Mouse (Mus musculus) ovary, adult 18-20 months (tissue): ENCODE measurements around the gene Slc25a28.

Source experiments
- DNase-seq: peaks from one replicate; pipeline ENCODE4 v3.0.0; 2022; ENCODE audit warnings: low spot score, mixed read lengths

The Slc25a28 gene

DNA sequence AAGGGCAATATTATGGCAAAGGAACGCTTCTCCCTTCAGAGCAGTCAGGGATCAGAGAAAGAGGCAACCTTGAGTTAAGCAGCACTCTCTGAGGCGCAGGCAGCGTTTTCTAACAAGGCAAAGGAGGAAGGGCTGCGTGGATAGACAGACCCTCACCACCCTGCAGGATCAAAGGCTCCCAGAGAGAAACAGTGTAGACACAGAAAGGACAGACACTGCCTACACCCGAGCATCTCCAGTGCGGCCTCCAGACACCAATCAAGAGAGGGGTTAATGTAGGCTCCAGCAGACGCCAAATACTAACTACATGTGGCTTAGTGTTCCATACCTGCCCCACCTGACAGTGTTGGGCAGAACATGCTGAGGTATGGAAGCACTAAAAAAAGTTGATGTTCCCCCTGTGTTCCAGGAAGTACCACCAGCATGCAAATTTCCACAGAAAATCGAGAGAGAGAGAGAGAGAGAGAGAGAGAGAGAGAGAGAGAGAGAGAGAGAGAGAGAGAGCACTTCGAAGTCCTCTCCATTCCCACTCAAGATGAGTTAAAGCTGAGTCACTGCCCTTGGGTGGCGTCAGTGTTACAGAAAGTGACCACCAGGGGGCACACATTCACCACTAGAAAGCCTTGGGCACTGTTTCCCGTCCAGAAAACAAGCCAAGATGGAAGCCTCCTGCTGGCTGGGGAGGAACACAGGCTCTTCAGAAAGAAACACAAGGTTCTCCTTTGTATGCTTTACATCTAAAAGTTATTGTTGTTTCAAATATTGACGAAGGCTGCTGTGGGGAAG is 44.0 kb downstream of the Slc25a28 start:
- DNase-seq: peak; percentile 59

DNA sequence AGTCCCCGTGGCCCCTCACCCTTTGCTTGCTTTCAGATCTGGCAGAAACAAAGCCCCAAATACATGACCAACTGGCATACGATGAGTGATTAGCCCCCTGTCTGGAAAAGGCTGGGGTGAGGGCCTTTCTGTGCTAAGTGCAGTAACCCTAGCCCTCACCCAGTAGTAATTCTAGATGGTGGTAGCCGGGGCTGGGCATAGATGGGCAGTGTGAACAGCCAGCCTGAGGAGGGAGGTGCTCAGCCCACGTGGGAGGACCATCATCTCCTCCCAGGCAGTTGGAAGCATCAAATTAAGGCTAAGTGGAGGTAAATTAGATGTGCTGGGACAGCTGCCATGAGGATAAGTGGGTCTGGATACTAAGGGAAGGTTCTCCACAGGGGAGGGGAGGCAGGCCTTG is 45.6 kb downstream of the Slc25a28 start:
- DNase-seq: no peak

GRCm38 (mm10) chr19:43627345-43627744 is 47.3 kb downstream of the Slc25a28 start:
- DNase-seq: no peak

- DNase-seq: no peak
These were observed 48.5 kb downstream of the Slc25a28 start for GRCm38 (mm10) chr19:43626160-43626559.

- no peak for DNase-seq
These were observed 50.8 kb downstream of the Slc25a28 start for GRCm38 (mm10) chr19:43623913-43624312.

DNA sequence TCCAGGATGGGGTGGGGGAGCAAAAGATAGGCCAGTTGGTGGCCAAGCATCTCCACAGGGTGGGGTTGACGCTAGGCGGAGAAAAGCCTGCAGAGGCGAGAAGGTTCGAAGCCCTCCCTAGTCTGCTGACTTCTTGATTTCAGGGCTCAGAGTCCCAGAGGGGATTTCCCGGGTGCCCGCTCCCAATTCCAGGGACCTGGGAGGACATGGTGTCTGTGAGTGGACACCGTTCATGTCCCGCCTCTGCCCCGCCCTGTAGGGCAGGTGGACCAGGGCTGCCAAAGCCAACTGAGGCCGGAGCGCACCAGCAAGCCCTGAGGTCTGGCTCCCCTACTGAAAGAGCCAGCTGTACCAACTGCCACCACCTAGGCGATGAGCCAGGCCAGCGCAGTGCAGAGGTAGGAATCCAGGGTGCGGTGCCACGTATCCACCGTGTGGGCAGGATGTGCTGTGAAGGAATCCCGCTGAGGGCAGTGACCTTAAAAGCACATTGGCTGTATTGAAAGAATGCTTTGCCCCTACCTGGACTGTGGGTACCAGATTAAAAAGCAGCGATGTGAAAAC is 54.7 kb downstream of the Slc25a28 start:
- no peak for DNase-seq

GRCm38 (mm10) chr19:43618505-43619030 is 56.1 kb downstream of the Slc25a28 start:
- DNase-seq: no peak

DNA sequence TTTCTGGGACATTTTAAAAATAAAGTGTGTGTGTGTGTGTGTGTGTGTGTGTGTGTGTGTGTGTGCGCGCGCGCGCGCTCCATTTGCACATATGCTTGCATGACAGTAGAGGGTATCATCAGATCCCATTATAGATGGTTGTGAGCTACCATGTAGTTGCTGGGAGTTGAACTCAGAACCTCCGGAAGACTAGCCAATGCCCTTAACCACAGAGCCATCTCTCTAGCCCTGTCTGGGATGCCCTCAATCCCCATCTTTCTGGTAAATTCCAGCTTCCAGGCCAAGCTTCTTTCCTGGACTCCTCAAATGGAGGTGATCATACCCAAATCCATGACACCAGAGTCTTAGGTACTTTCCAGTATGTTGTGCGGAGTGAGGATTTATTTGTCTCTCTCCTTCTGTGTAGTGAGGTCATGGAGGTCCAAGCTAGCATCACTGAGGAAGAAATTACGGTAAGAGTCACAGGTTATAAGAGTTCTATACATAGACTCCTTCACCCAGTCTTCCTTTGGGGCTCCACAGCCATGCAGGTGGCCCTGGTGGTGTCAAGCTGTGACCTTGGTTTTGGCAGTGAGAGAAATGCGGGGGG is 56.8 kb downstream of the Slc25a28 start:
- DNase-seq: no peak

- no peak for DNase-seq
These were observed 57.8 kb downstream of the Slc25a28 start for GRCm38 (mm10) chr19:43616889-43617288.

GRCm38 (mm10) chr19:43616415-43616861 is 58.2 kb downstream of the Slc25a28 start:
- no peak for DNase-seq

DNA sequence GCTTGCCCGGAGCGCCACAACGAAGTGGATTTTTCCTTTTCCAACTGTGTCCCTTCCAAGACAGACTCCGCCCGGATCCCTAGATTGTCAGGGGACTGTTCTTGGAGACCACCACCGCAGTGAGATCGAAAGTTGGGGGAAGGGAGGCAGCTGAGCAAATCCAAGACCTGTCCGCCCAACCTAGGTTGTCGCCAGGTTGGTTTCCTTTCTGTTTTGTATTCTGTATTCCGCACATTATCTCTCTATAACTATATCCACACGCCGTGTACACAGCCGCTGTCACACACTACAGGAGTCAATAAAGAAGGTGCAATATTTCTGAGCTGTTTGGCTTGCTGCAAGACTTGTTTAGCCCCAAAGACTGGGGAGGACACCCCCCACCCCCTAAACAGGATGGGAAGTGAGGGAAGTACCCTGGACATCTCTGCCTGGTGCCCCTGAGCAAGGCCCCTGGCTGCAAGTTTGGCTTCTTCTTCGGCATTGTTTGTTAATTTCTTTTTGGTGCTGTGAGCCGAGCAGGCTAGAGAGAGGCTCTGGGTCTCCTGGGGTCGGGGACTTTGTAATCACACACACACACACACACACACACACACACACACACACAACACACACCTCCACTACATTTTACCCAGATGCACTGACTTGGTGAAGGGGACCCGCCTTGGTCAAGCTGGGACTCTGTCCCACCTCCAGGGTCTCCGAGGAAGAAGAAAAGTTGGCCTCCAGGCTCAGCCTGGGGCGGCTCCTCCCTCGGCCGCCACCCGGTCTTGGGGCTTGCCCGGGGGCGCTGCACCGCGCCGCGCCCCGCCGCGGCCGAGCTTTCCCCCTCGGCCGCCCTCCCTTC is 58.9 kb downstream of the Slc25a28 start:
- DNase-seq: no peak

- DNase-seq: no peak
These were observed 59.6 kb downstream of the Slc25a28 start for GRCm38 (mm10) chr19:43615074-43615445.

DNA sequence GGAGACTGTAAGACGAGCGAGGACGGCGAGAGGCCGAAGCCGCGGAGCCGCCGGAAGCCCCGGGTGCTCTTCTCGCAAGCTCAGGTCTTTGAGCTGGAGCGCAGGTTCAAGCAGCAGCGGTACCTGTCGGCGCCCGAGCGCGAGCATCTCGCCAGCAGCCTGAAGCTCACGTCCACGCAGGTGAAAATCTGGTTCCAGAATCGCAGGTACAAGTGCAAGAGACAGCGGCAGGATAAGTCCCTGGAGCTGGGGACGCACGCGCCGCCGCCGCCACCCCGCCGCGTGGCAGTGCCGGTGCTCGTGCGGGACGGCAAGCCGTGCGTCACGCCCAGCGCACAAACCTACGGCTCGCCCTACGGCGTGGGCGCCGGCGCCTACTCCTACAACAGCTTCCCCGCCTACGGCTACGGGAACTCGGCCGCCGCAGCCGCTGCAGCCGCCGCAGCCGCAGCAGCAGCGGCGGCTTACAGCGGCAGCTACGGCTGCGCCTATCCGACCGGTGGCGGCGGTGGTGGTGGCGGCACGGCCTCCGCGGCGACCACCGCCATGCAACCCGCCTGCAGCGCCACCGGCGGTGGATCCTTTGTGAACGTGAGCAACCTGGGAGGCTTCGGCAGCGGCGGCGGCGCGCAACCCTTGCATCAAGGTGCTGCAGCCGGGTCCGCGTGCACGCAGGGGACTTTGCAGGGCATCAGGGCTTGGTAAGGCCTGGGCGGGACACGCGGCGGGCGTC is 60.2 kb downstream of the Slc25a28 start:
- no peak for DNase-seq
